Mouse (Mus musculus) testis, adult 2 months (tissue): Measurements from ENCODE around the gene Klk1b26.
"Not testable (repeated sequence)": the region's sequence is repeated elsewhere in the genome, so short reads cannot be mapped to it uniquely, and the experiment has no call there.

Experiments
- CTCF ChIP-seq: fragments of 200-500 bp; IDR thresholded peaks from 2 replicates; pipeline ENCODE4 v1.5.1; 2012; ENCODE audit warnings: low read depth, mild to moderate bottlenecking, inconsistent platforms, low read length, moderate library complexity; ENCODE audit not compliant: control insufficient read depth, insufficient read depth, insufficient replicate concordance
- POLR2A ChIP-seq: fragments of 200-500 bp; IDR thresholded peaks from 2 replicates; pipeline ENCODE4 v1.6.1; 2012; ENCODE audit warnings: low read depth, mild to moderate bottlenecking, inconsistent platforms, low read length, moderate library complexity; ENCODE audit not compliant: control insufficient read depth

DNA sequence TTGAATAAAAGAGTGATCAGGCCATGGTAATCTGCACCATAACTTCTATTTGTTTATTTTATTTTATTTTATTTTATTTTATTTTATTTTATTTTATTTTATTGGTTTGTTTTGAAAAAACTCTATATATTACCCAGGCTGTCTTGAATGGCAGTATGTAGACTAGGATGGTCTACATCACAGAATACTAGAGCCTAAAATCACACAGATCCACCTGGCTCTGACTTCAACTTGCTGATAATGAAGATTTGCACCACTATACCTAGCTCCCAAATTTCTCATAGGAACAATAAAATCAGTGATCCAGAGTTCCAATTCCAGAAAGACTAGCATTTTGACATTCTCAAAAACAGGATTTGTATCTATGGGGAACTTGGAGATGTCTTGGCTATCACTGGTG, at the start of gene Klk1b26:
- not testable (repeated sequence) for TF ChIP-seq CTCF, POLR2A
